Mouse (Mus musculus) liver, embryonic 16.5 days (tissue): ENCODE measurements around the gene Car7. TPM values are rescaled to one million over a fixed set of nuclear protein-coding genes. Genes with fewer than 3 reads are reported as not detected.

Experiments used
- ATAC-seq: fragments of 200-750 bp; cut with Nextera tagmentation; 2 replicates; pipeline ENCODE4 v1.8.0; 2017; ENCODE audit warnings: low read depth, mild to moderate bottlenecking, moderate number of reproducible peaks, moderate library complexity
- H3K27ac ChIP-seq: fragments of 300-500 bp; sonication (generic); 2 replicates; pipeline ENCODE4 v1.5.1; 2014; ENCODE audit warnings: mild to moderate bottlenecking, low read length
- H3K27me3 ChIP-seq: fragments of 300-500 bp; sonication (generic); 2 replicates; pipeline ENCODE4 v1.6.1; 2014; ENCODE audit warnings: low read depth, low read length, mixed read lengths; ENCODE audit not compliant: control insufficient read depth, insufficient read depth
- H3K36me3 ChIP-seq: fragments of 300-500 bp; sonication (generic); 2 replicates; pipeline ENCODE4 v1.6.1; 2014; ENCODE audit warnings: mild to moderate bottlenecking; ENCODE audit not compliant: control insufficient read depth, insufficient read depth
- H3K4me1 ChIP-seq: fragments of 300-500 bp; sonication (generic); 2 replicates; pipeline ENCODE4 v1.6.1; 2014; ENCODE audit warnings: low read depth, low read length, mixed read lengths; ENCODE audit not compliant: control insufficient read depth
- H3K4me2 ChIP-seq: fragments of 300-500 bp; sonication (generic); 2 replicates; pipeline ENCODE4 v1.6.1; 2014; ENCODE audit warnings: low read depth, low read length, mixed read lengths
- H3K4me3 ChIP-seq: fragments of 300-500 bp; sonication (generic); 2 replicates; pipeline ENCODE4 v1.5.1; 2014; ENCODE audit warnings: low read depth, mild to moderate bottlenecking, low read length
- H3K9ac ChIP-seq: fragments of 300-500 bp; sonication (generic); 2 replicates; pipeline ENCODE4 v1.6.1; 2014; ENCODE audit warnings: low read depth, low read length
- H3K9me3 ChIP-seq: fragments of 300-500 bp; sonication (generic); replicated peaks from 2 replicates; pipeline ENCODE4 v1.6.1; 2016; ENCODE audit warnings: low read length; ENCODE audit not compliant: control insufficient read depth
- WGBS: fragments of 180-500 bp; shearing (Covaris S2); extraction: QIAGEN DNeasy Blood & Tissue Kit; methylation state at CpG from one replicate; pipeline ENCODE4 v1.1.7; 2014; ENCODE audit not compliant: insufficient replicate concordance; 5-methylcytosine and 5-hydroxymethylcytosine counted together
- polyA plus RNA-seq: library from polyadenylated mRNA; unstranded; fragments of >200 nt; fragmentation: Nextera tagmentation; extraction: Ambion mirVana; gene quantifications from 2 replicates; pipeline ENCODE4 v1.2.1, GENCODE M21; 2015

The Car7 gene
- polyA plus RNA-seq = 2.0 and 3.4 TPM in 2 replicates

DNA sequence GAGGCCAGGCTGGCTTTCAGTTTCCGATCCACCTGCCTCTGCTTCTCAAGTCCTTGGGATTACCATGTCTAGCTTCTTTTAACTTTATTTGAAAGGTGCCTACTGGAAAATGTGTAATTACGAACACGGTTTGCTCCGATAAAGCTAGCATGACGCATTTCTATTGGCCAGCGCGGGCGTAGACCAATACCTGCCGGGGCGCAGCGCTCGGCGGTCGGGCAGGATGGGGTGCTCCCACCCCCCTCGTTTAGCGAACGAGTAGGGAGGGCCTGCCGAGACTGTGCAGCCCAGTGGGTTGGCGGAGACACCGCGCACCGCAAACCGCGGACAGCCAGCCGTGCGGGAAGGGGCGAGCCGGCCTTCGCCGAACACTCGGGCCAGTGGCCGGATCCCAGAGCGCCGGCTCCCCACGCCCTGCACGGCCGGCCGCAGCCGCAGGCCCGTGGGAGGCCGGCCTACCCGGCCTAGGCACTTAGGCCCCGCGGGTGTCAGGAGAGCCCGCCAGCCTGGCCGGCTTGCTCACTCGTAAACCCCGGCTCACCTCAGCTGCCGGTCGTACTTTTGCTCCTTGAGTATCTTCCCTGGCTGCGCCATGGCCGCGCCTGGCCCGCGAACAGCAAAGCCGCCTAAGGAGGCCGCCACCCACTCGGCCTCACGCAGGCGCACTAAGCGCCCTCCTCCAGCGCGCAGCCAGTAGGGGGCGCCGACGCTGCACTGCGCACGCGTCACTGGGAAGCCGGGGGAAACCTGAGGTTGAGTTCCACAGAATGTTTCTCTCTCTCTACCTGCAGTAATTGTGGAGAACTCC lies at the start of gene Car7, which contains the start of gene Nae1:
Car7 (plus strand) TSS at position 719 of the 808 bp plus-strand sequence.
Nae1 (minus strand) TSS at position 667 of the 808 bp plus-strand sequence.
- H3K4me2 ChIP-seq = peak within 1 kb of the TSS; percentile 82
- ATAC-seq = peak; percentile 93
- peaks cover 24% of the 10 kb centered on the region for H3K4me1 ChIP-seq
- peaks cover 3% of the 10 kb centered on the region; the same call in 1 of the 2 replicates for H3K27me3 ChIP-seq
- under 1% methylated on average over 70 of the region's 70 CpGs for WGBS
- peaks cover 4% of the 10 kb centered on the region for H3K36me3 ChIP-seq
- H3K4me3 ChIP-seq = peak within 1 kb of the TSS; percentile 87
- no peaks in the 10 kb centered on the region for H3K9me3 ChIP-seq
- H3K27ac ChIP-seq = peak within 1 kb of the TSS; percentile 48
- peak within 1 kb of the TSS; percentile 87 for H3K9ac ChIP-seq

DNA sequence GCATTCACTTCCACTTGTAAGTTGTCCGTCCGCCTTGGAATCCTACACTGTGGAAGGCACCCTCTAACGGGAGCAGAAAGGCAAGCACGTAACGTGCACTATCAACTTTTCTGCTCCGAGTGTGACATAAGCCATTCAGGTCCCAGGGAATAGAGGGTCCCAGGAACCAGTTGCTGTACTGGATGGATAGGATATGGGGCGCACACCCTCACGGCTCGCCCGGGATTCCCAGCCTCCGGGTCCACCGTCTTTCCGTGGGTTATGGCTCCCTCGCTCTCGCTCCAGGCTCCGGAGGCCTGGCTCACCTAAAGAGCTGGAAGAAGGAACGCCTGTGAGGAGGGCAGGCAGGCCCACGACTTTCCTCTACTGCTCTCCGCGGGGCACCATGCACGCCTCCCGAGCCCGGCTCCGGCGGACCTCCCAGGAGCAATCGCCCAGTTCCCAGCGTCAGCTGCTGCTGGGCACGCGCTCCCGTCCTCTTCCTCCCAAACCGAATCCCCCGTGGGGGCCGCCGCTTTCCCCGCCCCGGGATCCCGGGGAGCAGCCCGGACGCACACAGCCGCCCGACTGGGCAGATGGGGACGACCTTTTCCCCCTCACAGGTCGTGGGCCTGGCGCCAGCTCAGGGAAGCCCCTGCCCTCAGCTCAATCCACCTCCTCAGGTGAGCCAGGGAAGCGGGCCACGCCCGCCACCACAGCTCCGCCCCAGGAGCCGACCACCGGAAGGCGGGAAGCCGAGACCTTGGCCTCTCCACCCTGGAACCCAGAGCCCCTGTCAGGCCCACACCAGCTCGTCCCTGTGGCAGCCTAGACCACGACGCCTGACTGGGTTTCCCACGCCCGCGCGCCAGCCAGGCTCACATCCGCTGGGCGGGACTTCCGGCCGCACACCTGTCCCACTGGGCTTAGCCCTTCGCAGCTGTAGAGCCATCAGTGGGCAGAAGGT lies 25.2 kb upstream of the Car7 start, which contains the start of gene Terb1:
Terb1 (minus strand) TSS at position 850 of the 946 bp plus-strand sequence.
- Histone ChIP-seq H3K36me3 (no peaks in the 10 kb centered on the region), H3K9me3 (no peaks in the 10 kb centered on the region), H3K4me1 (peaks cover 5% of the 10 kb centered on the region), H3K4me2 (peak within 1 kb of the TSS; percentile 83), H3K27me3 (no peaks in the 10 kb centered on the region), H3K27ac (no peak within 1 kb of the TSS), H3K4me3 (peak within 1 kb of the TSS; percentile 58), H3K9ac (peak within 1 kb of the TSS; percentile 55)
- WGBS = 5% methylated on average over 64 of the region's 64 CpGs
- peak; percentile 54 for ATAC-seq

DNA sequence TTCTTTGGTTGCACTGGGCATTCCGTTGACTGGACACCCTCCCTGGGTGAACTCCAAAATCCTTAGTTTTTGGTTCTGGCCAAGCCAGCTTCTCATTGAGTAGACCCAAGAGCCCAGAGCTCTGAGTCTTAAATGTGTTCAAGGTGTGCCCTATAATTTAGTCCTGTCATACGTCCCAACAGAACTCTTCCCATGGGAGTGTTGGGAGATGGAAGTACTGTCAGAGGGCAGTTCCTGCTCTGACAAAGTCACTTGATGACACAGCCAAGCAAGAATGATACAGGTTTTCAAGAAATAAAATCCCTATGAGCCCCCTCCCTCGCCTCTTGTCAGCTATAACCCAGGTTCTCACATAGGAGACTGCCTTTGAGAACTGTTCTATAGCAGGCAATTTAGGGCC lies 24.4 kb upstream of the Car7 start:
- no peak overlapping the region for H3K27ac ChIP-seq
- H3K9me3 ChIP-seq = no peaks in the 10 kb centered on the region
- peaks cover 5% of the 10 kb centered on the region for H3K4me1 ChIP-seq
- H3K9ac ChIP-seq = no peak overlapping the region
- no peak overlapping the region for H3K4me3 ChIP-seq
- 74% methylated on average over 3 of the region's 3 CpGs for WGBS
- H3K36me3 ChIP-seq = no peaks in the 10 kb centered on the region
- H3K27me3 ChIP-seq = no peaks in the 10 kb centered on the region
- no peak for ATAC-seq
- no peak overlapping the region for H3K4me2 ChIP-seq

DNA sequence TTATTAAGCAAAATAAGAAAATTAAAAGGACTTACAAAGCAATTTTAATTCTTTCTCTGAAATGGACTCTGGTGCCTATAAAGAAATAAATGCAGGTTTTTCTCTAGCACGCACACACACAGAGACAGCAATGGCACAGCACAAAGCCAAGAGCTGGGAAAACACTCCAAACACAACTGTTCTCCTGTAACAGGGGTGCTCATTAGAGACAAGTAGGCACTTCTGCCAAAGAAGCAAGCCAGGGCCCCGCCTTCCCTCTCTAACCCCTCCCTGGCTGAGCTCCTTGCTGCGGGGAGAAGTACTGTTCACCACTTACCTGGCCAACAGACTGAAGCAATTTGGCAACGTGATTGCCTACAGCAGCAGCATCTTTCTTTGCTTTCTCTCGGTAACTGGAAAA lies 16.6 kb upstream of the Car7 start:
- H3K27me3 ChIP-seq = no peaks in the 10 kb centered on the region
- no peak overlapping the region for H3K9ac ChIP-seq
- ATAC-seq = no peak
- H3K4me3 ChIP-seq = no peak overlapping the region
- 71% methylated on average over 5 of the region's 5 CpGs for whole genome bisulfite sequencing
- H3K9me3 ChIP-seq = no peaks in the 10 kb centered on the region
- H3K4me2 ChIP-seq = no peak overlapping the region
- H3K36me3 ChIP-seq = peaks cover 5% of the 10 kb centered on the region
- H3K27ac ChIP-seq = no peak overlapping the region
- H3K4me1 ChIP-seq = no peaks in the 10 kb centered on the region

DNA sequence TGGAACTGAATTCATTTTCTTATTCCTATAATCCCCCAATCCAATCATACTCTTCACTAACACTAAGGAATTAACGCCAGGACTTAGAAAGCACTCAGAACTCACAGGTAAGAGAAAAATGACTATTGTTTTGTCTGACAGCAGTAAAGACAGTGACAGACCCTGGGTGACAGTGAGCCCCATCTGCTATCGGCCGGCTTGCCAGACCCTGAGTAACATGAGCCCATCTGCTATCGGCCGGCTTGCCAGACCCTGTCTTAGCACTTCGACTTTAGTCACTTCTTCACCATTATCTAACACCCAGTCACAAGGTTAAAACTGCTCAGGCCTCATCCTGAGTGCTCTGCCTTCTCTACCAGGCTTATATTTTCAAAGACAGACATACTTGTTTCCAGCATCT lies 4.8 kb upstream of the Car7 start:
- Histone ChIP-seq H3K27ac (no peak overlapping the region), H3K4me2 (no peak overlapping the region), H3K9me3 (no peaks in the 10 kb centered on the region), H3K9ac (no peak overlapping the region), H3K36me3 (peaks cover 4% of the 10 kb centered on the region), H3K27me3 (no peaks in the 10 kb centered on the region), H3K4me1 (peaks cover 11% of the 10 kb centered on the region; the same call in 1 of the 2 replicates), H3K4me3 (no peak overlapping the region)
- no peak for ATAC-seq
- 89% methylated on average over 6 of the region's 6 CpGs for WGBS

DNA sequence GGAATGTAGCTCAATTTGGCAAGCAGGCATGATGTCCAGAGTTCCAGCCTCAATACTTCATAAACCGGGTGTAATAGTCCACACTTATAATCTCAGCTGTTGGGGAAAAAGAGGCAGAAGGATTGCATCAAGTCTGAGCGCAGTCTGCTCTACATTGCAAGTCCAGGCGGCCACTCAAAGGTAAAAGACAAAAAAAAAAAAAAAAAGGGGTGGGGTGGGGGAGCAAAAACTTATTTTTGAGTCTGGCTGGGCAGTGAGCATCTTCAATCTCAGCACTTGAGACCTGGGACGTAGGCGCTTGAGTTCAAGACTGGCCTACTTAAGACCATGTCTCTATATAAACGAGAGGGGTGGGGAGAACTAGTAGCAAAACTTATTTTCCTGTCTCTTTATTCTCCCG lies 938 bp upstream of the Car7 start:
- Histone ChIP-seq H3K9me3 (no peaks in the 10 kb centered on the region), H3K27ac (no peak overlapping the region), H3K36me3 (peaks cover 4% of the 10 kb centered on the region), H3K4me1 (peaks cover 24% of the 10 kb centered on the region), H3K4me3 (peak overlapping the region; percentile 87), H3K4me2 (peak overlapping the region; percentile 82), H3K9ac (peak overlapping the region; percentile 87), H3K27me3 (0 out of 2 replicates have a peak, but pooled peaks cover under 1% of the 10 kb centered on the region)
- WGBS = 29% methylated on average over 7 of the region's 7 CpGs
- ATAC-seq = no peak

DNA sequence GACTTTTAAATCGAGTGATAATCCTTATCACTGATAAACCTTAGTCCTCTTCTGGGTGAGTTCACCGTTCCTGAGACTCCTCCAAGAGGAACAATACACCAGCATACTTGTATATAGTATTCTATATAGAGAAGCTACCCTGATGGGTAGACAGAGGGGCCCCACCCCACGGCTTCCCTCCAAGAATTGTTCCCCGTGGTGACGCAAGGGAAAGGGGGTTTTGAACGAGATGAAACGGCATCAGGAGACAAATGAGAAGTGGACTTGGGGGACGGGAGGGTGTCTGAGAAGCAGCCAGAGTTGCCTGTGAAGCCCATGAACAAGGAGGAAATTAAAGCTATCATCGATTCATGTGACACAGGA lies 271 bp downstream of the Car7 start:
- H3K36me3 ChIP-seq = peaks cover 2% of the 10 kb centered on the region
- no peaks in the 10 kb centered on the region for H3K9me3 ChIP-seq
- peak overlapping the region; percentile 82 for H3K4me2 ChIP-seq
- peaks cover 7% of the 10 kb centered on the region for H3K27me3 ChIP-seq
- peaks cover 24% of the 10 kb centered on the region for H3K4me1 ChIP-seq
- H3K27ac ChIP-seq = no peak overlapping the region
- WGBS = 3% methylated on average over 9 of the region's 9 CpGs
- H3K9ac ChIP-seq = peak overlapping the region; percentile 46
- ATAC-seq = peak; percentile 45
- peak overlapping the region; percentile 87 for H3K4me3 ChIP-seq

DNA sequence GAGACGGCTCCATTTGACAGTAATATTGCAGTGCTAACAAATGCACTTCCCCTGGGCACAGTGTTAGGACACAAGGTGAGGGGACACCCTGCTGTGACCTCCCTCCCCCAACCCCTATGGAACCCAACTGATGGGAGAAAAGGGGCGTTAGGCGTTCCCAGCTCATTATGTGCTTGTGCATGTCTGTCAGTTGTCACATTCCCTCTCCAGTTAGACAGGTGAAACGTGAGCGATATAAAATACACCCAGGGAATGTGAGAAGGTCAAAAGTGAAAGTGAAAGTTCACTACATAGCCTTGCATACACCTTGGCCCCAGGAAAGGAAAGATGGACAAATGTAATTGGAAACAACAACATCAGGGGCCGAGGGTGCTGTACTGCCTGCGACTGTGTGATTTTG lies 889 bp downstream of the Car7 start:
- peaks cover 13% of the 10 kb centered on the region for H3K27me3 ChIP-seq
- no peaks in the 10 kb centered on the region for H3K9me3 ChIP-seq
- no peaks in the 10 kb centered on the region for H3K36me3 ChIP-seq
- no peak for ATAC-seq
- WGBS = 17% methylated on average over 7 of the region's 7 CpGs
- H3K4me1 ChIP-seq = peaks cover 24% of the 10 kb centered on the region
- peak overlapping the region; percentile 46 for H3K9ac ChIP-seq
- H3K4me3 ChIP-seq = peak overlapping the region; percentile 87
- no peak overlapping the region for H3K27ac ChIP-seq
- peak overlapping the region; percentile 82 for H3K4me2 ChIP-seq
